Mouse (Mus musculus): ENCODE measurements at regions not wholly inside any gene's neighbourhood (a gene's known extent, or its start where the extent isn't known, plus 50 kb on each side); places are given as distances from the start of the nearest gene placed in this dataset.
"Not testable (repeated sequence)": the region's sequence is repeated elsewhere in the genome, so short reads cannot be mapped to it uniquely, and the experiment has no call there.

DNA sequence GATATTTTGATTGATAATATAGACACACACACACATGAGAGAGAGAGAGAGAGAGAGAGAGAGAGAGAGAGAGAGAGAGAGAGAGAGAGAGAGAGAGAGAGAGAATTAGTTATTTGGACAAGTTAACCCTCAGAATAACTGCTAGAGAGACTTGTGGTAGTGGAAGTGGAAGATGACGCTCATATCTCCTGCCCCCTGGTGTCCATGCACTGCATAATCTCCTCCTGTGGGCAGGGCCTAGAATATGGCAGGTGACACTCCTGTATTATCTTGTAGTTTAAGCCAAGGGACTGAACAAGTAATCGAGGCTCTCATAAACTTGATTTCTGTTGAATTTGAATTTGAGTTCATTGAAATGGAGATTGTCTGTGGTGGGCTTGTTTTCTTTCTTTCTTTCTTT, 352.4 kb upstream of the Olfr1507 start:
- TF ChIP-seq POLR2A (IDR thresholded peaks at IDR 0.05; ENCODE audit: low read depth, low read length); CTCF (IDR thresholded peaks at IDR 0.05; ENCODE audit: borderline replicate concordance, insufficient read depth, low read length): not testable (repeated sequence)
